Mouse (Mus musculus) adrenal gland (tissue): Measurements from ENCODE around the gene Igf1r.

Source experiments
- intact Hi-C: fragments of 180-260 bp; cut with DNase I; formaldehyde crosslinking; loops from one replicate; pipeline ENCODE4 v1.15.1; 2025

The Igf1r gene

DNA sequence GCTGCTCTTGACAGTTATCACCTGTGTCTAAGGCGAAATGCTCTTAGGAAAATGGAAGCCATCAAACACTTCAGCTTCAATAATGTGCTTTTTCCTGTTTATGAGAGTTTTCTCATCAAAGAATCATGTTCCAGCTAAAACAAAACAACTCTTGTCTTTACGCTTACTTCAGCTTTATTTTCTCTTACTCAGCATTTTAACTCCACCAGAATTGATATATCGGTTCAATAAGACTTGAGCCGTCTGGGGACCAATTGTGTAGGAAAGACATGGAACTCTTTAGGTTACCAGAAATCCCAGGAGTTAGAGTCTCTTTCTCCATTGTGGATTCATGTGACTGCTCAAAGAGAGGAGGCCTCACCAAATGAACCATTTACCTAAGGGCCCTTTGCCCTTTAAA is 158.9 kb downstream of the Igf1r start:
- intact Hi-C loops = no loop called here

DNA sequence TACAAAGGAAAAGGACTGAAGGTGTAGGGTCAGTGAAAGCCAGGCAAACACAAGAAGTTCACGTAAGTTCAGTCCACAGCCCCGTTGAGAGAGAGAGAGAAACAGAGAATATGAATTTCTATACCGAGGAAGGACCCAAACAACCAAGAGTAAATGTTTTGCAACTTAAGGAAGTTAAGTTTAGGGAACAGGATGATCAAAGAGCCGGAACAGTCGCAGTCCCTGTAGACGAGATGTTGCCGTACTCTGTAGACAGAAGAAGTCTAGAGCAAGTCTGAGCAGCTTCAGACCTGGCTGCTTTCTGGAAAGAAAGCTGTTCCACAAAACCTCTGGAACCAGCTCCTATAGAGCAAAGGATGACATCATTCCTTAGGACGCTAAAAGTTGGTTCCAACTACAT is 160.0 kb downstream of the Igf1r start:
- intact Hi-C loops = no loop called here

DNA sequence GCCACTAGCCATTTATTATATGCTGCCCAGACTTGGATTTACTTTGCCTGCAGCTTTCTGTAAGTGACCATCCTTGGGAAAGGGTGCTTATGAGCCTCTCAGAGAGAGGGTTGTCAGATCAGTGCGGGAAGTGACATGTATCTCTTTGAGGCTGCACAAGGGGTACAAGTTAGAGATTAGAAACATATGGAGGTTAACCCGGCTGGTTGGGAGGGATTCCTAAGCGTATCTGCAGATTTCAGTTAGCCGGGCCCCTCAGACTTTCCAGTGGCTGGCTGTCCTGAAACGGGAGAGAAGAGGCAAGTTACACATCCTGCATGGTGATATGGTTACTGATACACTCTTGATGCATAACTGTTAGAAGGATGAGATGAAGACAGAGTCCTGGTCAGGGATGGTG is 161.7 kb downstream of the Igf1r start:
- intact Hi-C loops = no loop called here

DNA sequence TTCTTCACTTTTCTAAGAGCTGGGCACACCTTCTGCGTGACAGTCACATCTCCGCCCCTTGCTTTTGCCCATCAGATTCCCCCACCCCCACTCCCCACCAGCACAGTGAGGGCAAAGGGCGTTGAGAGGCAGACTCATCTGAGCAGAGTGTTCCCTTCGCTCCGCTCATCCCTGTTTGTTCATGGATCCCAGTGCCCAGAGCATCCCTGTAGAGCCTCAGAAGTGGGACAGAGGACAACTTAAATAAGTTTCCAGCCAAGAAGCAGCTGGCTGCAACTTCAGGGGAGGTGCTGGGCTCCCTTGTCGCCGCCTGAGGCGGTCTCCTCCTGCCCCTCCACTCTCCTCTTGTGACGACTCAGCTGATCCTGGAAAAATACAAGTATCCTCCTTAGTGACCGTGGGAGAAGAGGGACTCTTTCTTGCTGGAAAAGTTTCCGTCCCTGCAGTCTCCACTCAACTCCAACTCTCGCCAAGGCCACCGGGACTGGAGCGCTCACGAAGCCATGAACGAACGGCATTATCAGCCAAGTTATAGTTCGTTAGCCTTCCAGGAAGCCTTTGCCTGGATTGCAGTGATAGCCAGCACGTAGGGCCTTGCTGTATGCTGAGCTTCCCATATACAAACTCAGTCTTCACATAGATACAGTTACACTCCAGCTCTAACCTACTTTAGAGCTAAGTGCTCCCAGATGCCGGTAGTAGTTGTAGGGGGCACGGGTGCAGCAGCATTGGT is 162.5 kb downstream of the Igf1r start:
- intact Hi-C loops = no loop called here

DNA sequence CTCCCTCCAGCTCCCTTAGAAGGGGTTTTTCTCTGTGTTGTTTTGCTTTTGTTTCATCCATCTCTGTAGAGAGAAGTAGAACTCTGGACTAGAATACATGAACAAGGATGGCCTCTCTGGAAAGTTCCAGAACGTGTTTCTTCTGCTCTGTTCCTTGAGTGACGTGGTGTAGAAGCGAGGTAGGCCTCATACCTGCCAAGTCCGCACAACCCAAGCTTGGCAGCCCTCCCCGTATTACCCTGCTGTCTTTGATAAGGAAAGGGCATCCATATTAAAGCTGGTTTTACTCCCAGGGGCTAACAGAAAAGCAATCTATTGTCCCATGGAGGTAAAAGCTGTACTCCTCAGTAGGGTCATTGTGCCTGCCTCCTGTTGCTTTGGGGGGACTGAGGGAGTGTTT is 164.9 kb downstream of the Igf1r start:
- intact Hi-C loops = no loop called here

DNA sequence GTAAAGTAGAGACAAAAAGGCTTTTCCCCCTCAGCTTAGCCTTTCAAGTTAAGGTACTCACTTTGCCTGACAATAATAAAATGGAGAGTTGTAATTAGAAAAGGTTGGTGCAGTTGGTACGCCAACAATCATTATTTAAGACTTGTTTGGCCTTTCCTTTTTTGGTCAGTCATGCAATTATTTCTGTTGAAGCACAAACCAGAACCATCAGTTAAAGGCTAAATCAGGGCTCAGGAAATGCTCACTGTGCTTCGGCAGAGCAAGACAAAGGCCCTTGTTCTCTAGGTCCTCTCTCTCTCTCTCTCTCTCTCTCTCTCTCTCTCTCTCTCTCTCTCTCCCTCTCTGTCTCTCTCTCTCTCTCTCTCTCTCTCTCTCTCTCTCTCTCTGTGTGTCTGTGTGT is 165.4 kb downstream of the Igf1r start:
- intact Hi-C loops = no loop called here

DNA sequence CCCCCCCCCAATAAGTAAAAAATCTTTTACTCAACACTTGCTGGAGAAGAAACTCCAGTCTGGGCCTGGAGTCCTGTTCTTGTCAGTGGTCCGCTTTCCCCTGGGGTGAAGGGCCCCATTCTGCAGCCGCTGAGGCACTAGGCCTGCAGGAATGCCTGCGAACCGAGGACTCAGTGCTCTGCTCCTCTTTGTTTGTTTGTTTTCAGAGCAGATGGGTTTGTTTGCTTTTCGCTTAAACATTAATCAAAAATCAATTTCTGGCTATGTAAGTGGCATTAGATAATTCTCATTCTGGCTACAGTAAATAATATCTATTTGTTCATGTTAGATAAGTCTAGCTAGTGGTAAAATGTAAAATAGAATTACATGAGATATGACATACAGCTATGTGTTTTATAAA is 167.0 kb downstream of the Igf1r start:
- intact Hi-C loops = no loop called here

DNA sequence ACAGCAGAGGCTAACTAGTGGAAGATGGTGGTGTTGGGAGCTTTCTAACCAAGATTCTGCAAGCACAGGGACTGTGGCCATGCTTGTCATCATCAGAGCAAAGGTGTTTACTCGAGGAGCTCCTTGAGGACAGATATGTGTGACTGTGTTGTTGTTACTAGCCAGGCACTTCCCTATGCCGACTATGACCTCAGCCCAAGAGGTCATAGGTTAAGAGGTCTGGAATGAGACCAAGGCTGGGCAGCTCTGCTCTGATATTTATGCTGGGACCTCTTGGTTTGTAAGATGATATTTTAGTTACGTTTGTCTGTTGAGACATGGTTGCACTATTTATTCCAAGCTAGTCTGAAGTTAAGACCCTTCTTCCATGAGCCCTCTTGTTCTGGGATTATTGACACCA is 169.8 kb downstream of the Igf1r start:
- intact Hi-C loops = no loop called here

DNA sequence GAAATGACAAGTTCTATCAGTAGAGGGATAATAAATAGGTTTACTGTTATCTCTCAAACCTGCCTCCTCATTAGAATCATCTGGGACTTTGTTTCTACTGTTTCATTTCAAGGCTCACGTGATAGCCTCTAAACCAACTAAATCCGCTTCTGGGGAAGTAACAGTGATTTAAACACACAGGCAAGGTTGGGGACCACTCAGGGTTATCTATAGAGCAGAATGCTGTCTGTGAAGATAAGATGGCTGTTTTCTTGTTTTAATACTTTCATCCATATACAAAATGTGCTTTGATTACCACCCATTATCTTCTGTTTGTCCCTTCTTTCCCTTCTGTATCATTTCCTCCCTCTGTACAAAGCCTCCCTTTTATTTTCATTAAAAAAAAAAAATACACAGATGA is 172.7 kb downstream of the Igf1r start:
- intact Hi-C loops = no loop called here

DNA sequence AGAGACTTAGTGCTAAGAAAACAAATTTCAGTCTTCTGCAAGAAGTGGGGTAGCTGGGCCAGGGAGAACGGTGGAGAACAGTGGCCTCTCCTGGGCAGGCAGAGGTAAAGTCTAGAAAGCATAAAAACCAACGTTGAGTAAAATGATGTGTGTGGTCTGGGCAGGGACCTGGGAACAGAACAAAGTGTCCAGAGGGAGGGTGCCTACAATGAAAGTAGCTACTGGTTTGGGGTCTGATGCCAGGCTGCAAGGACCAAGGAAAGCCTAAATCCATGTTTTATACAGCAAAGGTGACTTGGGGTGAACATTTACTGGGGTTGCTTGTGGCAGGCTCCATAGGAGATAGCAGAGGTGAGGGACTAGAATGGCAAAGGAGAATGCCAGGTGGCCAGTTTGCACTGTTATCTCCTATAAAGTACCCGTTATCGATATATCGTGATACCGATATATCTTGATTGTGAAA is 175.2 kb downstream of the Igf1r start:
- intact Hi-C loops = no loop called here

DNA sequence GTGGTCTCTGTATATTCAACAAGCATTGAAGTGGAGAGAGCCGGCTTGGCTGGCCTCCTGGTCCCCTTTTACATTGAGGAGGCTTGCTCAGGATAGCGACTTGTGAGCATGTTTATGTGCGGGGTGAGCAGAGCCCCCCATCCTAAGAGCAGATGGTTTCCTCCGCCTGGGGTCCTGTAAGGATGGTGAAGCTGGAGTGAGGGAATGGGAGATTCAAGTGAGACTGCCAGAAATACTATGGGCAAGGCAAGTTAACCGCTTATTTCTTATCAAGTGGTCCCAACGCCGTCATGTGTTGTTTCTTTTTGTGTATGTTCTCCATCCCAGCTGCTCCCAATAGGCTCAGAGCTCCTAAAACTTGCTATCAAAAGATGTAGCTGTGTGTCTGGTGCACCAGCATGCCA is 175.6 kb downstream of the Igf1r start:
- intact Hi-C loops = no loop called here

DNA sequence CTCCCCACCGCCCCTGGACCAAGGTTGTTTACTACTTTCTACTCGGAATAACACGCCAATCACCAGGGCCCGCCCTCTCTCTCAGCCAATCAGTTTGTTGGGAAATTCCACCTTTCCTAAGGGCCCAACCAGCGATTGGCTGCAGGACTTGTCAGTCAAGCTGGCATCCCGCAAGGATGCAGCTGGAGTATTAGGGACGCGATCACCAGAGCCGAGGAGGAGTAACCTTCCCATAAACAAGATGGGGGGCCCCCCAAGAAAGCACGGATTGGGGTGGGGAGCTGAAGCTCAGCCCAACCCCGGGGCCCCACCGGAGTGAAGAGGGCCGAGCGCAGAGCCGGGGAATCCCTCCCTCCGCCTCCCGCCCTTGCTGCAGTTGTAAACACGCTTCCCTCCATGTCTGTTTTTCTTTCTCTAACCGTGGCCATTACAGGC is 176.5 kb downstream of the Igf1r start:
- intact Hi-C loops = loop anchor here (1.0 kb wide), 1 partner anchor 177 kb away; the partner anchor contains the start of gene Igf1r

DNA sequence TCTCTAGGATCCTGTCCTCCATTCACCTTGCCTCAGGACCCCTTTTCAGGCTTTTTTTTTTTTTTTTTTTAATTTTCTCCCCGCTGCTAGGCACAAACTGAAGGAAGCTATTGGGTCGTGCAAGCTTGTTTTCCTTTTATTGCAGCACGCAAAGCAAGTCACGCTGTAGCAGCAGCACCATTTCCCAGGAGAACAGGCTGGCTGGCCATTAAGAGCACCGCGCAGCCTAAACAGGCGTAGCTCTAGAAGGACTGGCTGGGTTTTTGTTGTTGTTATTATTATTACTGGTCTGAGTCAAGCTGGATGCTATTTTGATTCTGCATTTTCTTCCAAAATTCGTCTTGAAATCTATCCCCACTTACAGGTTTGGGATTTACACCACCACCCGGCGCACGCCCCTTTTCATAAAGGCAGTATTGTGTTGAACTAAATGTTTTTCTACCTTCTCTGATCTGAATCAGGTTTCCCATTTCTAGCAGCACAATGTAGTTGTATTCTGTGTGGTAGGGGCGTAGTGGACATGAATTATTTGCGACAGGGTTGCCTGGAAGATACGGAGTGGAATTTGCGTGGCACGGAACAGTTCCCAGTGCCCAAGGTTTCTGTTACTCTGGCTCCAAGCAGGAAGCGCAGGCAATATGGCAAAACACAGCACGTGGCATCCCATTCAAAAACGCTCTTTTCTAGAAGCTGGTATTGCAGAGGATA is 177.1 kb downstream of the Igf1r start:
- intact Hi-C loops = loop anchor here (1.0 to 5.0 kb wide), 3 partner anchors 173 to 327 kb away; partner anchors contain the start of gene Igf1r

DNA sequence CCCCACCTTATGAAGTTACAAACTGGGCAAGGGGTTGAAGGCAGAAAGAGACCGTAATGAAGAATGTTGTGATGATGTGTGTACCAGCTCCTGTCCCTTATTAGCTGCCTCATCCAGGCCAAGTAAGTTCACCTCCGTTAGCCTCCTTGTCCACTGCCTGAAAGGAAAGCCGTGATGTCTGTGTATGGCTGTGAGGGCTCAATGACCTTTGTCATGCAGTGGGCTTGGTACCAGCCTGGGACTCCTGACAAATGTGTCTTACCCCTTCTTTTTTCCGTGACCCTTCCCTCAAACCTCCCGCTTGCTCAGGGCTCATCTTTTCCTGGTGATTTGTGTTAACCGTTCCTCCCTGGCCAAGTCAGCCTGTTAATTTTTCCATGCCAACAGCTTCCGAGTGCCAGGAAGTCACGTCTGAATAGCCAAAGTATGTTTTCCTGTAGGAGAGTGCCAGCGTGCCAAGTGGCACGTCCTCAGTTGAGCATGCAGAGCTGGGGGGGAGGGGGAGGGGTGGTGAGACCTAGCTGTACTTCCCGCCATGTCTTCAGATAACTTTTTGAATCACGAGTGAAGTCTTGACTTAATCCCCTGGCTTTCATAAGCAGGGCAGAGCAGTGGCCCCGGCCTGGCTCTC is 178.4 kb downstream of the Igf1r start:
- intact Hi-C loops = loop anchor here (5.0 kb wide), 2 partner anchors 171 to 329 kb away; no protein-coding TSS in a partner anchor

DNA sequence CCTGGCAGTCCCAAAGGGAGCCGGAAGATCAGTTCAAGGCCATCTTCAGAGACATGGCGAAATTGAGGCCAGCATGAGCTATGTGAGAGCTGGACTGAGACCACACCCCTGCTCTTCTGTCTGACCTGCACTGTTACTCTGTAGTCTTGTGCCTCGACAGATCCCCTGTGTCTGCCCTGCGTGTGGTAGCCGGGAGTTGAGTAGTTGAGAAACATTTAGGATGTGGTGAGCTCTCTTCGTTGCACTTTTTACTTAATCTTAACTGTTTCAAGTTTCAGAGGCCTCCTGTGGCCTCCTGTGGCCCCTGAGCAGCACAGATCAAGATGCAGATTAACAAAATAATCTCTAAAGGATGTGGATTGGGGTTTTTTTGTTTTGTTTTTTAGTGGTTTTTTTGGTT is 181.1 kb downstream of the Igf1r start:
- intact Hi-C loops = loop anchor here (5.0 kb wide), 2 partner anchors 169 to 331 kb away; no protein-coding TSS in a partner anchor

DNA sequence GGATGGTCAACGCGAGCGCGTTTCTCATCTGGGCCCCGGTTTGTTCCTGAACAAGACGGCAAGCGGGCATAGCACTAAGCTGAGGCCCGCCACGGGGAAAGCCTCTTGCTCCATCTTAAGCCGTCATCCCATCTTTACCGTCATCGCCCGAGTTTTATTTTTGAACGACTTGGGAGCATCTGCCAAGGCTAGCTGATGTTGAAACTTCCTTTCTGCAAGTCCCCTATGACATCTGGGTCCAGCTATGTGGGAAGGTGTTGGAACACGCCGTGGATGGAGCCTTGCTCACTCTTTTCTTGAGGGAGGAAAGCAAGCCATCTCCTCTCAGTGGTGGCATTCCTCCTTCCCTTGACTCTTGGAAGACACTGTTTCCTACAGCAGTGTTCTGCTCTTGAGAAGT is 182.3 kb downstream of the Igf1r start:
- intact Hi-C loops = loop anchor here (5.0 kb wide), 2 partner anchors 167 to 333 kb away; no protein-coding TSS in a partner anchor

DNA sequence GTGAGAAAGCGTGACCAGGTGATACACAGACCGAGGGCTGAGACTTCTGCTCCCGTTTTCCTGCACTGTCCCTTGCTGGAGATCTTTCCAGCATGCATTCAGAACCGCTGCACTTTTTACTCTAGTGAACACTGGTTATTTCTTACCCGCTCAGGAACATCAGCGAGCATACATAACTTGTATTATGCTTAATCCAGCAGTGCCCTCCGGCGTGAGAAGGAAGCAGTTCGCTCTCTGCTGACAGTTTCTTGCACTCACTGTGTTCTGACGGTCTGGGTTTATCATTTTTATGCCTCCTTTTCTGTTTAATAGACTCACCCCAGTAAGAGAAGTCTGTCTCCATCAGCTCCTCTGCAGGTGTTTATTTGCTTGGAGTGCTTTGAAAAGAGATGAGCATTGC is 183.4 kb downstream of the Igf1r start:
- intact Hi-C loops = no loop called here

DNA sequence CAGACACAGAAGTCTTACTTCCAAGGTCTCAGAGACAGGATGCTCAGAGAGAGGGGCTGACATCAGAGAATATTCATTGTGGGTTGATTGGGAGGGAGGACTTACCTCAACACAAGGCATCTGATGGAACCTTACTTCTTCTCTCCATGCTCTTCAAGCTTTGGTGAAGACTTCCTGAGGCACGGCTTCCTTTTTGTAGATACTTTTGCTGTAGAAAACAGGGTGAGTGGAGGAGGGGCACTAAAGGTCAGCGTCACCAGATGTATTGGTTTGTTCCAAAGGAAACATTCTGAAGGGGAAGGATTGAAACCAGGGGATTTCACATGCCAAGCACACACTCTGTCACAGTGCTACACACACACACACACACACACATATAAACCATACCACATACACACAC is 186.8 kb downstream of the Igf1r start:
- intact Hi-C loops = no loop called here

DNA sequence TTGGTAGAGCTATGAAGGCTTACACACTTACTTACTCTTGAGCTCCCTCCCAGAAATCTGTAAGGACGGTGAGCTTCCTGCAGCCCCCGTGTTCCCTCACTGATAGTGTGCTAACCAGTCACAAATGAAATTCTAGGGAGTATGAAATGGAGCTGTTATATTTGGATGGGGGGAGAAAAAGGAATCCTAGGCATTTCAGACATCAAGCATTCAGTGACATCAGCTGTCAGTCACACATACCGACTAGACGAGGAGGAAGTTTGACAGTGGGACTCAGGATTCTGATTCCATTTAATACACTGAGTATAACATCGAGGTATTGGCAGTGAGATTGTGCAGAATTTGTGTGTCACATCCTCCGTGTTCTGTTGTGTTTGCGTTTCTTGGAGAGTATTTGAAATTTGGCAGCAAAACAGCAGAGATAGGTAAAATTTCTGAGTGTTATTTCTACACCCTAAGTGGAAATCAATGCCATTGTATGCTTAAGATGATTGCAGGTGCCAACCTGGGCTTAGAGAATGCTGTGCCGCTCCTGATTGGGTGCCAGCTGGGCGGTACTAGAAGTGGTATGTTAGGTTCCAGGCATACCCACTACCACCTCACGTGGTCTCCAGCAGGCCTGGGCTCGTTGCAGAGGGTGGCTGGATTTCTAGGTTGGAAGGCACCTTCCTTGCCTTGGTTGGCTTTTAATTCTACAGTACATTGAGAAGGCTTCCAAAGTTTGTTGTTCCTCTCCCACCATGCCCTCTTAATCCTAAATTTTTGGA is 187.6 kb downstream of the Igf1r start:
- intact Hi-C loops = no loop called here

DNA sequence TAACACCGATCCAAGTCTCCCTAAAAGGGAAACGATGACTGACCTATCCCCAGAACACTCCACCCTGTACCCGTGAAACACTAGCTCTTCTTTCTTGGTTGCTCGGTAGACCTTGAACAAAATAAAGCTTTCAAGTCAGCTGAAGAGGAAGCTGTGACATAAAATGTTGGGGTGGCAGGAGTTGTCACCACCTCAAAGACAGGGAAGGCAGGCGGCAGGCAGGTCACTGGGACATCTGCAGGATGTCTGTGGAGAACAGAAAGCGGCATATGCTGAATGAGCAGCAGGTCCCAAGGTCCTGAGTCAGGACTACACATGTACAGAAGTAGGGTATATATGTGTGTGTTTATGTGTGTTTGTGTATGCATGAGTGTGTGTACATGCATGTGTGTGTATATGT is 191.6 kb downstream of the Igf1r start:
- intact Hi-C loops = no loop called here

DNA sequence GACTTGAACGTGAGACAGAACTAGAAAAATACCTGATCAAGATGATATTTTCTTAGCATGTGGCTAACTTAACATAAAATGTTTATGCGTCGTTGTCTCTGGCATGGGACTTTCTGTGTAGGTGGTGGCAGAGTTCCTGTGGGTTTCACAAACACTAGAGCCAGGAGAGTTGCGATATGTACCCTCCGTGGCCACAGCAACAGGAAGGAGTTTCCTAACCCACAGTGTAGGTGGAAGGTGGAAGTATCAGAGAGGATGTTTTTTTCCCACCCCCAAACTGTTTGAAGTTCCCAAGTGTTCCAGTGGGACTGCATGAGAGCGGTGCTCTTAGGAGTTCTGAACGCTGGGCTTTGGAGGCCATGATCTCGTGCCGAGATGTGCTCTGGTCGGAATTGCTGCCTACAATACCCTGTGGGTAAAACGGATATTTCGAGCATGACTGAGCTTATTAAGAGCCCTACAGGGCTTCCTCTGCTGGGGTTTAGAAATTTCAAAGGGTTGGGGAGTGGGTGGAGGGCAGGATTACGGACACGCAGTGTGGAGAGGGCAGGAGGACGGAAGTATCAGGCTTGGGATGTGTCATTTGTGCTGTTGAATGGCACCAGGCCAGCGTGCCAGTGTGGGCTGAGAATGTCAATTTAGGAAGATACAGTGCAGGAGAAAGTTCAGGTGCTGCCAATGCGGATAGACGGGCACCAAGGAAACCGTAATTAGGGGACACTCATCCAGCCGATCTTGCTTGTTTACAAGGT is 195.8 kb downstream of the Igf1r start:
- intact Hi-C loops = no loop called here
